8 mouse cellular contexts compared by ENCODE assay signal in genomic region chr8:84909162-84909767, GRCm38 (mm10). TPM values are rescaled to one million over a fixed set of nuclear protein-coding genes. Genes with fewer than 3 reads are reported as not detected.
A peak's percentile ranks its signal among the peaks of the same experiment; 100 is the strongest.
DNase-seq lines count a peak whose midpoint lies in the region; ATAC-seq and TF ChIP-seq lines count a peak whose summit lies in the region.

No protein-coding gene starts in this region.

- no peak for TF ChIP-seq POLR2A in CH12.LX (IDR thresholded peaks at IDR 0.05; ENCODE audit: low read depth, low read length)

- TF ChIP-seq RAD21 in CH12.LX (IDR thresholded peaks at IDR 0.05; ENCODE audit: low read depth, low read length): no peak

- peak overlapping the region; percentile 92 for H3K4me2 ChIP-seq in heart, embryonic 11.5 days
- peak overlapping the region; percentile 40 for H3K4me2 ChIP-seq in CH12.LX (ENCODE audit: insufficient read depth, low read depth, poor library complexity, severe bottlenecking)
- H3K4me2 ChIP-seq in forebrain, embryonic 14.5 days (ENCODE audit: low read length): peak overlapping the region; percentile 72
- H3K4me2 ChIP-seq in liver, embryonic 14.5 days (ENCODE audit: low read depth): peak overlapping the region; percentile 81

- in situ Hi-C loops in CH12.LX (cut with MboI; ENCODE audit: low pct_ligation_motif_present, low pct_unique_long_range_greater_than_20kb, low sequenced_read_pairs): no loop called here

- H3K27ac ChIP-seq in heart, embryonic 11.5 days (ENCODE audit: low read depth, low read length): no peak overlapping the region
- H3K27ac ChIP-seq in CH12.LX (ENCODE audit: insufficient read depth, low read depth): no peak overlapping the region
- H3K27ac ChIP-seq in forebrain, embryonic 14.5 days (ENCODE audit: low read depth, low read length): no peak overlapping the region
- peak overlapping the region; percentile 74 for H3K27ac ChIP-seq in liver, embryonic 14.5 days

- dilution Hi-C loops in CH12.LX (cut with MboI; ENCODE audit: extremely low pct_ligation_motif_present, extremely low pct_unique_long_range_greater_than_20kb, low sequenced_read_pairs): no loop called here

- no peaks in the 10 kb centered on the region for H3K36me3 ChIP-seq in heart, embryonic 11.5 days (ENCODE audit: control insufficient read depth, insufficient read depth, low read length)
- H3K36me3 ChIP-seq in CH12.LX (replicated peaks in 1 of 2; ENCODE audit: control insufficient read depth in 1 of 2, insufficient read depth in 1 of 2, low read length in 1 of 2): peaks cover 12 to 45% of the 10 kb centered on the region in 2 experiments
- peaks cover 38% of the 10 kb centered on the region for H3K36me3 ChIP-seq in forebrain, embryonic 14.5 days (ENCODE audit: control insufficient read depth, insufficient read depth, low read length)
- peaks cover 17% of the 10 kb centered on the region for H3K36me3 ChIP-seq in liver, embryonic 14.5 days (replicated peaks; ENCODE audit: control insufficient read depth, insufficient read depth, low read depth)

- TF ChIP-seq EP300 in CH12.LX (IDR thresholded peaks at IDR 0.05; ENCODE audit: low read length): no peak
- no peak for TF ChIP-seq EP300 in liver, embryonic 14.5 days (IDR thresholded peaks at IDR 0.05; ENCODE audit: low read depth)

- ATAC-seq in heart, embryonic 11.5 days (replicated peaks; ENCODE audit: insufficient number of reproducible peaks, low FRiP score, low TSS enrichment): no peak
- ATAC-seq in forebrain, embryonic 14.5 days: peak; percentile 8; the same call in 1 of the 2 replicates
- ATAC-seq in liver, embryonic 14.5 days (ENCODE audit: insufficient read depth): no peak
- ATAC-seq in inflammation-experienced regulatory T-cells, adult 6 months: no peak

- peaks cover 50% of the 10 kb centered on the region for H3K27me3 ChIP-seq in heart, embryonic 11.5 days (ENCODE audit: control insufficient read depth, insufficient read depth, low read length)
- peaks cover 9% of the 10 kb centered on the region for H3K27me3 ChIP-seq in CH12.LX (replicated peaks)
- H3K27me3 ChIP-seq in forebrain, embryonic 14.5 days (replicated peaks; ENCODE audit: control insufficient read depth, insufficient read depth, low read length): peaks cover 13% of the 10 kb centered on the region
- peaks cover 6% of the 10 kb centered on the region for H3K27me3 ChIP-seq in liver, embryonic 14.5 days (ENCODE audit: control insufficient read depth, insufficient read depth, low read length)

- H3K9me3 ChIP-seq in heart, embryonic 11.5 days (replicated peaks; ENCODE audit: control insufficient read depth, low read length): no peaks in the 10 kb centered on the region
- peaks cover 13% of the 10 kb centered on the region for H3K9me3 ChIP-seq in CH12.LX (replicated peaks; ENCODE audit: low read length)
- 0 out of 2 replicates have a peak, but pooled peaks cover 4% of the 10 kb centered on the region for H3K9me3 ChIP-seq in forebrain, embryonic 14.5 days (replicated peaks; ENCODE audit: control insufficient read depth, low read length)
- no peaks in the 10 kb centered on the region for H3K9me3 ChIP-seq in liver, embryonic 14.5 days (ENCODE audit: control insufficient read depth, low read length)

- no peak for DNase-seq in heart, postnatal 4 days
- DNase-seq in CH12.LX (ENCODE audit: extremely low read depth): no peak
- no peak for DNase-seq in forebrain, embryonic 14.5 days (ENCODE audit: low spot score)
- DNase-seq in liver, embryonic 14.5 days (ENCODE audit: low read depth in 3 of 3, low spot score in 3 of 3): no peak
- DNase-seq in urinary bladder, postnatal 10 days (ENCODE audit: low spot score): no peak
- no peak for DNase-seq in right cerebral cortex, postnatal 4 days

- H3K4me3 ChIP-seq in heart, embryonic 11.5 days (ENCODE audit: low read depth, low read length): peak overlapping the region; percentile 54
- peak overlapping the region; percentile 63 to 68 (median 64) for H3K4me3 ChIP-seq in CH12.LX (replicated peaks in 1 of 3; ENCODE audit: low read depth in 2 of 3, low read length in 2 of 3, poor library complexity in 1 of 3)
- H3K4me3 ChIP-seq in forebrain, embryonic 14.5 days (ENCODE audit: low read depth, low read length): peak overlapping the region; percentile 39
- peak overlapping the region; percentile 66 to 76 for H3K4me3 ChIP-seq in liver, embryonic 14.5 days (ENCODE audit: insufficient read depth in 1 of 2, low read depth in 2 of 2, low read length in 2 of 2)

- peaks cover 9% of the 10 kb centered on the region for H3K4me1 ChIP-seq in heart, embryonic 11.5 days (ENCODE audit: control insufficient read depth, insufficient read depth, low read length)
- peaks cover 8 to 15% of the 10 kb centered on the region in 2 experiments for H3K4me1 ChIP-seq in CH12.LX (ENCODE audit: control insufficient read depth in 1 of 2, insufficient read depth in 2 of 2)
- peaks cover 15% of the 10 kb centered on the region for H3K4me1 ChIP-seq in forebrain, embryonic 14.5 days (ENCODE audit: control insufficient read depth, insufficient read depth, low read length)
- peaks cover 3 to 18% of the 10 kb centered on the region in 2 experiments; a peak in 3 of 4 replicates for H3K4me1 ChIP-seq in liver, embryonic 14.5 days (replicated peaks; ENCODE audit: control insufficient read depth in 2 of 2, insufficient read depth in 2 of 2, low read length in 1 of 2)

- whole genome bisulfite sequencing in heart, embryonic 11.5 days (ENCODE audit: insufficient replicate concordance): 47% methylated on average over 20 of the region's 20 CpGs
- 50% methylated on average over 20 of the region's 20 CpGs for WGBS in forebrain, embryonic 14.5 days
- WGBS in liver, embryonic 14.5 days (ENCODE audit: insufficient replicate concordance): 41% methylated on average over 20 of the region's 20 CpGs

- TF ChIP-seq CTCF in CH12.LX (conservative IDR thresholded peaks at IDR 0.05 in 1 of 2, IDR thresholded peaks at IDR 0.05 in 1 of 2; ENCODE audit: low read depth in 2 of 2, low read length in 2 of 2): no peak
- no peak for TF ChIP-seq CTCF in liver, embryonic 14.5 days (IDR thresholded peaks at IDR 0.05; ENCODE audit: low read depth)

- peak overlapping the region; percentile 72 for H3K9ac ChIP-seq in heart, embryonic 11.5 days (ENCODE audit: low read depth, low read length)
- H3K9ac ChIP-seq in CH12.LX (ENCODE audit: insufficient read depth, low read depth): peak overlapping the region; percentile 72
- peak overlapping the region; percentile 61 for H3K9ac ChIP-seq in forebrain, embryonic 14.5 days (ENCODE audit: low read length)
- H3K9ac ChIP-seq in liver, embryonic 14.5 days (replicated peaks): peak overlapping the region; percentile 84

- H3K79me2 ChIP-seq in CH12.LX (replicated peaks; ENCODE audit: control insufficient read depth, extremely low read depth, insufficient read depth, poor library complexity, severe bottlenecking): no peaks in the 10 kb centered on the region

RNA-seq across cellular contexts. Expression of gene Dnase2a, which starts 0.9 kb away (rescaled TPM):
- polyA plus RNA-seq in heart, embryonic 11.5 days (2014; fragmentation: Nextera tagmentation; extraction: Ambion mirVana): 4.3 and 5.4 TPM in 2 replicates
- 1 to 10 TPM; 6.0 to 7.1 TPM for total RNA-seq in heart, postnatal 4 days (2021)
- 12.8 and 13.6 TPM in 2 replicates for total RNA-seq in CH12.LX (2012; rRNA removed)
- total RNA-seq in CH12.LX (2014; rRNA removed): 15.0 and 18.4 TPM in 2 replicates
- polyA plus RNA-seq in CH12.LX (2012; ENCODE audit: insufficient read length, low read depth): 25.4 and 31.4 TPM in 2 replicates
- polyA plus RNA-seq in forebrain, embryonic 14.5 days (2014; fragmentation: Nextera tagmentation; extraction: Ambion mirVana): 4.8 and 5.5 TPM in 2 replicates
- 9.6 and 11.0 TPM in 2 replicates for polyA plus RNA-seq in liver, embryonic 14.5 days (2012; rRNA removed)
- polyA plus RNA-seq in liver, embryonic 14.5 days (2014; fragmentation: Nextera tagmentation; extraction: Ambion mirVana): 8.4 and 8.5 TPM in 2 replicates
- polyA plus RNA-seq in inflammation-experienced regulatory T-cells, adult 6 months (2017; shearing (Covaris generic)): 10 to 100 TPM; 10.5 to 21.7 (median 20.0) TPM

RNA-seq across cellular contexts. Expression of gene Klf1, which starts 7.5 kb away (rescaled TPM):
- 48.7 and 65.0 TPM in 2 replicates for polyA plus RNA-seq in heart, embryonic 11.5 days (2014; fragmentation: Nextera tagmentation; extraction: Ambion mirVana)
- under 1 TPM in 1 of 2 experiments, not detected in 1; 0.23 TPM for total RNA-seq in heart, postnatal 4 days (2021)
- total RNA-seq in CH12.LX (2012; rRNA removed) (0.34 and 0.38 TPM in 2 replicates), CH12.LX (2014; rRNA removed) (0.20 and 0.24 TPM in 2 replicates)
- polyA plus RNA-seq in CH12.LX (2012; ENCODE audit: insufficient read length, low read depth): 0.20 and 0.26 TPM in 2 replicates
- polyA plus RNA-seq in forebrain, embryonic 14.5 days (2014; fragmentation: Nextera tagmentation; extraction: Ambion mirVana): 0.74 and 0.99 TPM in 2 replicates
- polyA plus RNA-seq in liver, embryonic 14.5 days (2012; rRNA removed): 209 and 251 TPM in 2 replicates
- 522 and 566 TPM in 2 replicates for polyA plus RNA-seq in liver, embryonic 14.5 days (2014; fragmentation: Nextera tagmentation; extraction: Ambion mirVana)
- not detected for polyA plus RNA-seq in inflammation-experienced regulatory T-cells, adult 6 months (2017; shearing (Covaris generic))

RNA-seq across cellular contexts. Expression of gene Gcdh, which starts 15.5 kb away (rescaled TPM):
- polyA plus RNA-seq in heart, embryonic 11.5 days (2014; fragmentation: Nextera tagmentation; extraction: Ambion mirVana): 36.2 and 40.4 TPM in 2 replicates
- total RNA-seq in heart, postnatal 4 days (2021): 10 to 100 TPM; 29.7 to 33.0 TPM
- 26.2 and 27.3 TPM in 2 replicates for total RNA-seq in CH12.LX (2012; rRNA removed)
- 16.4 and 20.6 TPM in 2 replicates for total RNA-seq in CH12.LX (2014; rRNA removed)
- 13.7 and 17.7 TPM in 2 replicates for polyA plus RNA-seq in CH12.LX (2012; ENCODE audit: insufficient read length, low read depth)
- polyA plus RNA-seq in forebrain, embryonic 14.5 days (2014; fragmentation: Nextera tagmentation; extraction: Ambion mirVana): 27.1 and 30.0 TPM in 2 replicates
- polyA plus RNA-seq in liver, embryonic 14.5 days (2012; rRNA removed): 27.1 and 31.4 TPM in 2 replicates
- polyA plus RNA-seq in liver, embryonic 14.5 days (2014; fragmentation: Nextera tagmentation; extraction: Ambion mirVana): 38.9 and 42.7 TPM in 2 replicates
- 10 to 100 TPM; 14.5 to 19.9 (median 19.2) TPM for polyA plus RNA-seq in inflammation-experienced regulatory T-cells, adult 6 months (2017; shearing (Covaris generic))

RNA-seq across cellular contexts. Expression of gene Mast1, which starts 27.9 kb away (rescaled TPM):
- 0.27 TPM in 1 of 2 replicates, not detected in the other for polyA plus RNA-seq in heart, embryonic 11.5 days (2014; fragmentation: Nextera tagmentation; extraction: Ambion mirVana)
- under 1 TPM; 0.09 to 0.24 TPM for total RNA-seq in heart, postnatal 4 days (2021)
- total RNA-seq in CH12.LX (2012; rRNA removed) (0.08 and 0.21 TPM in 2 replicates), CH12.LX (2014; rRNA removed) (not detected in 2 replicates)
- polyA plus RNA-seq in CH12.LX (2012; ENCODE audit: insufficient read length, low read depth): 0.34 and 0.55 TPM in 2 replicates
- 24.5 and 40.2 TPM in 2 replicates for polyA plus RNA-seq in forebrain, embryonic 14.5 days (2014; fragmentation: Nextera tagmentation; extraction: Ambion mirVana)
- 0.06 and 0.21 TPM in 2 replicates for polyA plus RNA-seq in liver, embryonic 14.5 days (2012; rRNA removed)
- polyA plus RNA-seq in liver, embryonic 14.5 days (2014; fragmentation: Nextera tagmentation; extraction: Ambion mirVana): 0.08 and 0.14 TPM in 2 replicates
- polyA plus RNA-seq in inflammation-experienced regulatory T-cells, adult 6 months (2017; shearing (Covaris generic)): 1 to 10 TPM in 2 of 3 experiments, under 1 TPM in 1; 0.84 to 1.5 (median 1.1) TPM

RNA-seq across cellular contexts. Expression of gene Syce2, which starts 37.4 kb away (rescaled TPM):
- 44.2 and 49.6 TPM in 2 replicates for polyA plus RNA-seq in heart, embryonic 11.5 days (2014; fragmentation: Nextera tagmentation; extraction: Ambion mirVana)
- total RNA-seq in heart, postnatal 4 days (2021): 10 to 100 TPM; 10.5 to 12.7 TPM
- total RNA-seq in CH12.LX (2012; rRNA removed) (not detected in 2 replicates), CH12.LX (2014; rRNA removed) (not detected in 2 replicates)
- 0.54 TPM in 1 of 2 replicates, not detected in the other for polyA plus RNA-seq in CH12.LX (2012; ENCODE audit: insufficient read length, low read depth)
- polyA plus RNA-seq in forebrain, embryonic 14.5 days (2014; fragmentation: Nextera tagmentation; extraction: Ambion mirVana): 58.0 and 71.5 TPM in 2 replicates
- polyA plus RNA-seq in liver, embryonic 14.5 days (2012; rRNA removed): 16.7 and 26.4 TPM in 2 replicates
- 78.2 and 80.2 TPM in 2 replicates for polyA plus RNA-seq in liver, embryonic 14.5 days (2014; fragmentation: Nextera tagmentation; extraction: Ambion mirVana)
- 10 to 100 TPM in 1 of 3 experiments, 1 to 10 TPM in 2; 4.3 to 19.0 (median 6.8) TPM for polyA plus RNA-seq in inflammation-experienced regulatory T-cells, adult 6 months (2017; shearing (Covaris generic))

Comparison
In these comparisons a context has a peak if more than half of its experiments do, and no peak if none do; other contexts are left out.
1. H3K4me2 ChIP-seq: peak in every context shown above with its lines; median percentile 92 in heart, embryonic 11.5 days; 81 in liver, embryonic 14.5 days; 72 in forebrain, embryonic 14.5 days; 40 in CH12.LX.
2. RNA of gene Klf1, which starts 7.5 kb away (polyA plus RNA-seq): 209 to 566 TPM in liver, embryonic 14.5 days and 48.7 to 65.0 TPM in heart, embryonic 11.5 days; 0.74 to 0.99 TPM in forebrain, embryonic 14.5 days, 0.20 to 0.26 TPM in CH12.LX and not detected in inflammation-experienced regulatory T-cells, adult 6 months; every median in the first group is over 10 times any median in the second.
3. Peak in every context shown above with its lines, with median percentiles within 50 percentile points of each other: H3K4me3 ChIP-seq and H3K9ac ChIP-seq.